Mouse (Mus musculus) megakaryocyte, embryonic 14.5 days (primary cell): ENCODE results near the gene Tmprss13.

Experiments
- FLI1 ChIP-seq: IDR thresholded peaks from 2 replicates; pipeline ENCODE4 v1.6.1; 2012; ENCODE audit warnings: low read length, inconsistent platforms, mixed read lengths
- GATA1 ChIP-seq: IDR thresholded peaks from 3 replicates; pipeline ENCODE4 v1.6.1; 2012; ENCODE audit warnings: mixed read lengths, low read length, inconsistent platforms, borderline replicate concordance

DNA sequence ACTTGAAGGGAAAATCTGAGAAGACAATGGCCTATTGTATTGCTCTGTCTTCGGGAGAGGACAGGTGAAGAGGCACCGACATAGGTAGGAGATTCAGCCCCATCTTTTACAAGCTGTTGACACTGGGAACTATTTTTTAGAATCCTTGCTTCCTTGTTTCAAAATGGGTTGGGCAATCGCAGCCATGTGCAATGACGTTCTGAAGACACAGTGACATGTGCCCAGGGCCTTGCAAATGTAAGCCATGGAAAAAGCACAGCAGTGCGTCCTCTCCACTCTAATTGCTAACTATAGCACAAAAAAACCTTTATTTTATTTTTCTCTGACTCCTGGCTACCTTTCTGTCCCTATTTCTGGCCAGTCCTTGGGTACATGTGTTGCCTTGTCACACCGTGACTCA lies 7.0 kb upstream of the Tmprss13 start:
- TF ChIP-seq GATA1 (no peak), FLI1 (no peak)
